Mouse (Mus musculus): ENCODE measurements around the gene Grap2. TPM values are rescaled to one million over a fixed set of nuclear protein-coding genes. Genes with fewer than 3 reads are reported as not detected.

Grap2 gene
- polyA plus RNA-seq, 1 experiment from 2014 or later = 0.32 TPM

- H3K27ac ChIP-seq (ENCODE audit: low read depth, low read length) = no peak overlapping the region
- H3K4me2 ChIP-seq (ENCODE audit: low read depth, low read length) = no peak overlapping the region
- H3K27me3 ChIP-seq (ENCODE audit: control insufficient read depth, insufficient read depth, low read length) = no peaks in the 10 kb centered on the region
- ATAC-seq (ENCODE audit: low read depth) = no peak
- 69% methylated on average over 3 of the region's 3 CpGs for WGBS
- no peaks in the 10 kb centered on the region for H3K36me3 ChIP-seq (ENCODE audit: control insufficient read depth, insufficient read depth, low read length)
- H3K9me3 ChIP-seq (ENCODE audit: control insufficient read depth, low read length) = no peaks in the 10 kb centered on the region
- no peak overlapping the region for H3K4me3 ChIP-seq (ENCODE audit: low read depth, low read length)
- no peak overlapping the region for H3K9ac ChIP-seq (replicated peaks; ENCODE audit: low read depth, low read length)
- no peaks in the 10 kb centered on the region for H3K4me1 ChIP-seq (ENCODE audit: control insufficient read depth, insufficient read depth, low read length)
These were observed 28.3 kb upstream of the Grap2 start for GRCm38 (mm10) chr15:80544115-80544514.

- Histone ChIP-seq H3K9me3 (ENCODE audit: control insufficient read depth, low read length) (no peaks in the 10 kb centered on the region), H3K9ac (replicated peaks; ENCODE audit: low read depth, low read length) (no peak overlapping the region), H3K4me3 (ENCODE audit: low read depth, low read length) (no peak overlapping the region), H3K4me1 (ENCODE audit: control insufficient read depth, insufficient read depth, low read length) (no peaks in the 10 kb centered on the region), H3K27me3 (ENCODE audit: control insufficient read depth, insufficient read depth, low read length) (no peaks in the 10 kb centered on the region), H3K4me2 (ENCODE audit: low read depth, low read length) (no peak overlapping the region), H3K27ac (ENCODE audit: low read depth, low read length) (no peak overlapping the region), H3K36me3 (ENCODE audit: control insufficient read depth, insufficient read depth, low read length) (no peaks in the 10 kb centered on the region)
- no peak for ATAC-seq (ENCODE audit: low read depth)
- 80% methylated on average over 6 of the region's 6 CpGs for WGBS
These were observed 27.0 kb upstream of the Grap2 start for GRCm38 (mm10) chr15:80545430-80545829.

- no peaks in the 10 kb centered on the region for H3K4me1 ChIP-seq (ENCODE audit: control insufficient read depth, insufficient read depth, low read length)
- no peak overlapping the region for H3K4me2 ChIP-seq (ENCODE audit: low read depth, low read length)
- no peak overlapping the region for H3K9ac ChIP-seq (replicated peaks; ENCODE audit: low read depth, low read length)
- no peaks in the 10 kb centered on the region for H3K9me3 ChIP-seq (ENCODE audit: control insufficient read depth, low read length)
- 94% methylated on average over 6 of the region's 6 CpGs for WGBS
- H3K27me3 ChIP-seq (ENCODE audit: control insufficient read depth, insufficient read depth, low read length) = no peaks in the 10 kb centered on the region
- H3K4me3 ChIP-seq (ENCODE audit: low read depth, low read length) = no peak overlapping the region
- H3K27ac ChIP-seq (ENCODE audit: low read depth, low read length) = no peak overlapping the region
- no peaks in the 10 kb centered on the region for H3K36me3 ChIP-seq (ENCODE audit: control insufficient read depth, insufficient read depth, low read length)
- ATAC-seq (ENCODE audit: low read depth) = no peak
These were observed 17.3 kb upstream of the Grap2 start for GRCm38 (mm10) chr15:80554860-80555822.

- Histone ChIP-seq H3K4me1 (ENCODE audit: control insufficient read depth, insufficient read depth, low read length) (no peaks in the 10 kb centered on the region), H3K4me3 (ENCODE audit: low read depth, low read length) (no peak overlapping the region), H3K27ac (ENCODE audit: low read depth, low read length) (no peak overlapping the region), H3K9me3 (ENCODE audit: control insufficient read depth, low read length) (no peaks in the 10 kb centered on the region), H3K27me3 (ENCODE audit: control insufficient read depth, insufficient read depth, low read length) (no peaks in the 10 kb centered on the region), H3K4me2 (ENCODE audit: low read depth, low read length) (no peak overlapping the region), H3K9ac (replicated peaks; ENCODE audit: low read depth, low read length) (no peak overlapping the region), H3K36me3 (ENCODE audit: control insufficient read depth, insufficient read depth, low read length) (no peaks in the 10 kb centered on the region)
- ATAC-seq (ENCODE audit: low read depth) = no peak
- 83% methylated on average over 2 of the region's 2 CpGs for WGBS
These were observed 16.4 kb upstream of the Grap2 start for GRCm38 (mm10) chr15:80556021-80556420.

DNA sequence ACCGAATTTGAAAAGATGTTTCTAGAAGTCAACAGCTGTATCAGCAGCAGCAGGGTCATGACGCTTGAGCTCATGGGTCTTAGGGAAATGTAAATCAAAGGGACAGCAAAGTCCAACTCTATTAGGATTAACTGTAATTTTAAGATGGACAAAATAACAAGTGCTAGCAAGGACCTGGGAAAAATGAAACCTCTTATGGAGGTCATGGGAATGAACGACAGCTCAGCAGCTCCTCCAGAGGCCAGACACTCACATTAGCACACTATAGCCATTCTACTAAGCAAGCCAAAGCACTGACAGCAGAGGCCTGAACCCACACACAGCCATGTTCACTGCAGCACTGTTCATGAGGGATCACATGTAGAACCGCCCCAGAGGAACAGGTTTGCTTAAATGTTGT lies 14.6 kb upstream of the Grap2 start:
- H3K4me3 ChIP-seq (ENCODE audit: low read depth, low read length) = no peak overlapping the region
- WGBS = 70% methylated on average over 4 of the region's 4 CpGs

DNA sequence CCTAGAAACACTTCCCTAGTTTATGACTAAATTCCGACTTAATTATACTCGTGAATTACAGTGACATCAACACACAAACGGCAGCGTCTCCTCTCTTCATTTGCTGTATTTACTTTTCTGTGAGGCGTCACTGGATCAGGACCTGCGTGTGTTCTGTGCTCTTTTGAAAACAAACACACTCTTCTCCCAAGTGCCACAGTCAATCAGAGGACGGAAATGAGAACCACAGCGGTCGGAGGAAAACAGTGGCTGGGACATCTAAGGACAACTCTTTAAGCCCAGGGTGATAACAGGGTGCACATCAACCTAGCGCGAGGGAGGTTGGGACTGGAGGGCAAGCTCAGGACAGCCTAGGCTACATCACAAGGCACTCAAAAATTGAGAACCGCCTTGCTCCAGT lies 12.9 kb upstream of the Grap2 start:
- H3K9me3 ChIP-seq (ENCODE audit: control insufficient read depth, low read length) = no peaks in the 10 kb centered on the region
- no peaks in the 10 kb centered on the region for H3K27me3 ChIP-seq (ENCODE audit: control insufficient read depth, insufficient read depth, low read length)
- no peak overlapping the region for H3K27ac ChIP-seq (ENCODE audit: low read depth, low read length)
- no peak overlapping the region for H3K4me2 ChIP-seq (ENCODE audit: low read depth, low read length)
- H3K4me3 ChIP-seq (ENCODE audit: low read depth, low read length) = no peak overlapping the region
- ATAC-seq (ENCODE audit: low read depth) = no peak
- H3K36me3 ChIP-seq (ENCODE audit: control insufficient read depth, insufficient read depth, low read length) = no peaks in the 10 kb centered on the region
- no peak overlapping the region for H3K9ac ChIP-seq (replicated peaks; ENCODE audit: low read depth, low read length)
- no peaks in the 10 kb centered on the region for H3K4me1 ChIP-seq (ENCODE audit: control insufficient read depth, insufficient read depth, low read length)
- 65% methylated on average over 12 of the region's 12 CpGs for WGBS

More for the DNA sequence above, 14.6 kb upstream of the Grap2 start:
- Histone ChIP-seq H3K9me3 (ENCODE audit: control insufficient read depth, low read length) (no peaks in the 10 kb centered on the region), H3K4me2 (ENCODE audit: low read depth, low read length) (no peak overlapping the region), H3K4me1 (ENCODE audit: control insufficient read depth, insufficient read depth, low read length) (no peaks in the 10 kb centered on the region), H3K27ac (ENCODE audit: low read depth, low read length) (no peak overlapping the region), H3K36me3 (ENCODE audit: control insufficient read depth, insufficient read depth, low read length) (no peaks in the 10 kb centered on the region), H3K9ac (replicated peaks; ENCODE audit: low read depth, low read length) (no peak overlapping the region), H3K27me3 (ENCODE audit: control insufficient read depth, insufficient read depth, low read length) (no peaks in the 10 kb centered on the region)
- ATAC-seq (ENCODE audit: low read depth) = no peak

DNA sequence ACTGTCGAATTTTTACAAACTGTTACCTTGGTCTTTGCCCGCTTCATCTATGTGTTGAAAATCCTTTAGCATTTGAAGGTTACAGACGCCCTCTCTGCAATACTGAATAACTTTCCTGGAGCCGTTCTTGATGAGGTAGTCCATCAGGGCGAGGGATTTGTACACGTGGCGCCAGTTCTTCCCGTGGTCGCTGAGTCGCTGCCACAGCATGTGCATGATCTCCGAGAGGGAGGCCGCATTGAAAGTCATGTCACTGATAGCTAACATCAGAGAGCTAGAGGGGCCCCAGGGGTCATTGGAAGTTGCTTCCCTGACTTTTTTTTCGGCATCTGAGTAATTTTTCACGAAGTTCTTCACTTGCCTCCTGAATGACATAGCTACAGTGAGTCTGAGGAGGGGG lies 12.4 kb upstream of the Grap2 start:
- no peak overlapping the region for H3K4me3 ChIP-seq (ENCODE audit: low read depth, low read length)
- 73% methylated on average over 14 of the region's 14 CpGs for WGBS
- H3K9ac ChIP-seq (replicated peaks; ENCODE audit: low read depth, low read length) = no peak overlapping the region
- no peaks in the 10 kb centered on the region for H3K9me3 ChIP-seq (ENCODE audit: control insufficient read depth, low read length)
- H3K4me1 ChIP-seq (ENCODE audit: control insufficient read depth, insufficient read depth, low read length) = no peaks in the 10 kb centered on the region
- H3K27ac ChIP-seq (ENCODE audit: low read depth, low read length) = no peak overlapping the region
- H3K27me3 ChIP-seq (ENCODE audit: control insufficient read depth, insufficient read depth, low read length) = no peaks in the 10 kb centered on the region
- no peak overlapping the region for H3K4me2 ChIP-seq (ENCODE audit: low read depth, low read length)
- no peaks in the 10 kb centered on the region for H3K36me3 ChIP-seq (ENCODE audit: control insufficient read depth, insufficient read depth, low read length)
- ATAC-seq (ENCODE audit: low read depth) = no peak

DNA sequence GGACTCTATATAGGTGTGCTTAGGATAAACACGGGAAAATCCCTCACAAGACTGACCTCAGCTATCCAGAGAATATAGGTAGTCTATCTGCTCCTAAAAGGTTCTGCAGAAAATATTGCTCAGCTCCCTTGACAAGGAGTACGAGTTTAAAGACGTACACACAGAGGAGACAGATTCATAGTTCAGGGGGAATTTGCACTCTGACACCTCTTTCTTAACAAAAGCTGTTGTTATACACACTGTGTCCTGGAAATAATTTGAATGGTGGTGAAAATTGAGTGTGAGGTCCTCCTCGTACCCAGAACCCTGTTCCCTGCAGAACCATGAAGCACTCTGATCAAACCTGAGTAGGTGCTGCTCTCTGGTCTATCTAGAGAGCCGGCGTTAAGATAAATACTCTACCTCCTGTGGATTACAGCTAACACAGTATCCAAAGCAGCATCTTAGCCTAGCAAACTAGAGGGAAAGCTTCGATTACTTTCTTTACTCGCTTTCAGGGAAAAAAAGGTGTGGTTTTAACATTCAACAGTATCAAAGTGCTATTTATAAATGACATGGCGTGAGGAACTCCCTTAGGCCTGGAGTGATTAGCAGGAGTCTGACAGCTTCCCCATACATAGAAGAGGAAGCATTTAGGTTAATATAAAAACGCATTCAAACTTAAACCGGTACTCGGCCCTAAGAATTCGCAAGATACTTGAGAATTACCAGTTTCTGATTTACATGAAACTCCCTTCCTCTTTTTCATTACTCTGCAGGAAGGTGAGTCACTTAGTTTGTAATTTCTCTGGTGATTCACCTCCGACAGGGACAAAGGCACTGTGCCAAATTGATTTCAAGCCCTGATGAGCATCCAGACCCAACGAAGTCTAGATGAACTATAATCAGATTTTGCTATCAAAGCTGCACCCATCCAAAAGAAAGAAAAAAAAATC lies 11.5 kb upstream of the Grap2 start:
- Histone ChIP-seq H3K9ac (replicated peaks; ENCODE audit: low read depth, low read length) (no peak overlapping the region), H3K4me1 (ENCODE audit: control insufficient read depth, insufficient read depth, low read length) (no peaks in the 10 kb centered on the region), H3K27ac (ENCODE audit: low read depth, low read length) (no peak overlapping the region), H3K4me3 (ENCODE audit: low read depth, low read length) (no peak overlapping the region), H3K4me2 (ENCODE audit: low read depth, low read length) (no peak overlapping the region), H3K27me3 (ENCODE audit: control insufficient read depth, insufficient read depth, low read length) (no peaks in the 10 kb centered on the region), H3K9me3 (ENCODE audit: control insufficient read depth, low read length) (no peaks in the 10 kb centered on the region), H3K36me3 (ENCODE audit: control insufficient read depth, insufficient read depth, low read length) (no peaks in the 10 kb centered on the region)
- 67% methylated on average over 15 of the region's 15 CpGs for WGBS
- ATAC-seq (ENCODE audit: low read depth) = no peak

GRCm38 (mm10) chr15:80562446-80562845 lies 9.9 kb upstream of the Grap2 start:
- Histone ChIP-seq H3K4me1 (ENCODE audit: control insufficient read depth, insufficient read depth, low read length) (no peaks in the 10 kb centered on the region), H3K27me3 (ENCODE audit: control insufficient read depth, insufficient read depth, low read length) (no peaks in the 10 kb centered on the region), H3K9ac (replicated peaks; ENCODE audit: low read depth, low read length) (no peak overlapping the region), H3K4me3 (ENCODE audit: low read depth, low read length) (no peak overlapping the region), H3K9me3 (ENCODE audit: control insufficient read depth, low read length) (no peaks in the 10 kb centered on the region), H3K27ac (ENCODE audit: low read depth, low read length) (no peak overlapping the region), H3K4me2 (ENCODE audit: low read depth, low read length) (no peak overlapping the region), H3K36me3 (ENCODE audit: control insufficient read depth, insufficient read depth, low read length) (no peaks in the 10 kb centered on the region)
- 88% methylated on average over 3 of the region's 3 CpGs for WGBS
- ATAC-seq (ENCODE audit: low read depth) = no peak

Measured in neural tube, embryonic 14.5 days (tissue).